Mouse (Mus musculus): ENCODE measurements around the gene Dusp12.

The Dusp12 gene

DNA sequence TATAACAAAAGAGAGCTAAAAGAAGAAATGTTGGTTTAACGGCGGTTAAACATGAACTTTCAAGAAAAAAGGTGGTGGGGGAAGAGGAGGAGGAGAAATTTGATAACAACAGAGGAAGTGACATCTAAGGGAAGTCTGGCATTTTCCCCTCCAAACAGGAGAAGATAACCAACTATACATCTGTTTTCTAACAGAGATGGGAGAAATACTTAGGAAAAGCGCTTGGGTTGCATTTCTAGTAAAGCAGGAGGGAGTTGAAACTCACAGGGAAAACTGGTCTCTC lies 23.0 kb downstream of the Dusp12 start:
- DNase-seq (ENCODE audit: low spot score): no peak

GRCm38 (mm10) chr1:170861671-170862434 lies 23.5 kb downstream of the Dusp12 start:
- DNase-seq (ENCODE audit: low spot score): no peak

- no peak for DNase-seq (ENCODE audit: low spot score)
Measured at GRCm38 (mm10) chr1:170858872-170859271, 26.5 kb downstream of the Dusp12 start.

DNA sequence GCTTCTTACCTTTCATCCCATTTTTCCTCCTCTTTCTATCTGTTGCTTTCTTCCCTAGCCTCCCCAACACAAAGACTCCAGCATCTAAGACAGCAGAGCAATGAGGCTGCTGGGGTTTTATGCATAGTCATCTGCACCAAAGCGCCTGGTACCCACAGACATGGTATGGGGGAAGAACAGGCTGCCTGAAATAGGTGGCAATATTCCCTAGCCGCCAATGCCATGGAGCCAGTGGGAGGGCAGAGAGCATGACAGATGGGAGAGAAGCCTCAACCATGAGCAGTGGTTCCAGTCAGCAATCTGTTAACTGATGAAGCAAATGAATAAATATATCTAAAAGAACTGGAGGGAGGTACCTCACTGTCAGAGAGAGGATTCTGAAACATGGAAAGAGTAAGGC lies 28.0 kb downstream of the Dusp12 start:
- DNase-seq (ENCODE audit: low spot score): no peak

DNA sequence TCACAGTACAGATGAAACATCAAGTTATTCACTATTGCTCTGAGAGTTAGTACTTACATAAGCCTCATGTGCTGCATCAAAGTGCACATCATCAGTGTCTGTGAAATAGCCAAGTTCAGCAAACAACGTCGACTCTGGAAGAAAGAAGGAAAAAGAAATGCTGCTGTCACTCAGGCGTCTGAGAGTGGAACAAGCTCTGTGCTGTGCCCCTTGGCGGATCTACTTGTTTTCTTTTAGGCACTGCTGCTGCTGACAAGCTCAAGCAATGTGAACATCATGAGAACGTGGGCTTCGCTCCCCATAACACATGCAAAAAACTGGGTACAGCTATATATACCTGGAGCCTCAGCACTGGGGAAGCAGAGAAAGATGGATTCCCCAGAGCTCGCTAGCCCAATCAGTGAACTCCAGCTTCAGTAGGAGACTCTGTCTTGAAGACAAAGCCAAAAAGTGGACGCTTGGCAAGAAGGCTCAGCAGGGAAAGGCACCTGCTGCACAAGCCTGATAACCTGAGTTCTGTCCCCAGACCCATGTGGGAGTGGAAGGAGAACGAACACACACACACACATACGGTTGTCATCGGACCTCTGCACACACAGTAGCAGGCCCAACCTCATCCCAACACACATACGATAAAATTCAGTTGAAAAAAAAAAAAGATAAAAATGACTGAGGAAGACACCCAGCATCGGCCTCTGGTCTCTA lies 30.1 kb downstream of the Dusp12 start:
- DNase-seq (ENCODE audit: low spot score): no peak

GRCm38 (mm10) chr1:170853604-170854003 lies 31.7 kb downstream of the Dusp12 start:
- no peak for DNase-seq (ENCODE audit: low spot score)

- no peak for DNase-seq (ENCODE audit: low spot score)
Measured at GRCm38 (mm10) chr1:170850637-170851624, 34.4 kb downstream of the Dusp12 start.

DNA sequence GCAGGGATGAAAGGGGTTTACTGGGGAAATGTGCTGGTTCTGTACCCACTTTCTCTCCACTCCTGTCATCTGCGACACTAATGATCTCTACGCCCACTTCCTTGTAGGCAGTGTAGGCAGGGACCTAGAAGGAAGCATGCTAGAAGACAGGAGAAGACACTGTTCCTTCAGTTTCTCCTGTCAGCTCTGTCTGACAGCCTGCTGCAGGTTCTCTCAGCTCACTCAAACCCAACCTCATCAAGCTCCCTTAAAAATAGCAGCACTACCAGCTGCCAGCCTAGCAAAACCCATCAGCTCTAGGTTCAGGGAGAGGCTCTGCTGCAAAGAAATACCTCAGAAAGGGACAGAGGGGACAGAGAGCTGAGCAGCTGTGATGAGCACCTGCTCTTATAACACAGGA lies 35.3 kb downstream of the Dusp12 start:
- DNase-seq (ENCODE audit: low spot score): no peak

DNA sequence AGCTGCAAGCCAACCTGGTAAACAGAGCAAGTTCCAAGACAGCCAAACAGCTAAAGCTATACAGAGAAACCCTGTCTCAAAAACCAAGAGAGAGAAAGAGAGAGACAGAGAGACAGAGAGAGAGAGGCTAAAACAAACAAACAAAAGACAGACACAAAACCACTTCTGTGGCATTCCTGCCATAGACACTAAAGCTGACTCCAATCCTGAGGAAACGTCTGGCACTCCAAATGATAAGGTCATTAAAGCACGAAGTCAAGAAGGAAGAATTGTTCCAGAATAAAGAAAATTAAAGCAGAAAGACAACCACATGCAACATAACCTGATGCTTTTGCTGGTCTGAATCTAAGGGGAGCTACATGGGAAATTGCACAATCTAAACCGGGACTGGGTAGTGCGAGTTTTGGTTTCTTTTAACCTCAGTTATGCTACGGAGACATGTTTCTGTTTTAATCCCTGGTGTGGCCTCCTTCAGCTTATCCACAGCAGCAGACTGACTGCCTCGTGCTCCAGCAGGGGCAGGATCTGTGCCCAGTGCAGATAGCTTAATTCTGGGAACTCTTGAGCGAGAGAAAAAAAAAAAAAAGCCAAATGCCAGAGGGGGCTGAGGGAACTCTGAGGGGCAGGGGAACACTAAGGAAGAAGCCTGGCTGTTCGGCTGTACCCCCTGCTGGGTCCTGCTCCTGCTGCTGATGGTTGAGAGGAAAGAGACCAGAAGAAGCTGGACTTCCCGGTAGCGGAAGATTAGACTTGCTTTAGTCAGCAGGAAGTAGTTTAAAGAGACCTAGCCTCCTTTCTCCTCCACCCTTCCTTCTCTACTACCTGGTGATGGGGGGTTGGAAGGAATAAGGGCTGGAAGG lies 39.7 kb downstream of the Dusp12 start:
- no peak for DNase-seq (ENCODE audit: low spot score)

DNA sequence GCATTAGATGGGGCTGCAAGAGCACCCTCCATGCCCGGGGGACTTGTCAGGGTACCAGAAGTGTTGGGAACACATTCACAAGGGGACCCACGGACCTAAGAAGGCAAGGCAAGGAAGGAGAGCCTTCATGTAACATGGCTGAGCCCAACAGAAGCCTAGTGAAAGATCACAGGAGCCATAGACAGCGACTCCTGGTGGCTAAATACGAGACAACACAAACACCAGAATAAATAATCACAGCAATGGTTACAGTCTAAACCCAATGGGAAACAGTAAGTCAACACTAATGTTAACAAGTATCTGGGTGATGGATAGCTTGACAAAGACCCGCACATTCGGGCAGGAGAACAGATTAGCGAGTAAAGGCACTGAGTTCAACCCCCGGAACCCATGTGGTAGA lies 41.0 kb downstream of the Dusp12 start:
- DNase-seq (ENCODE audit: low spot score): no peak

GRCm38 (mm10) chr1:170839685-170840084 lies 45.7 kb downstream of the Dusp12 start:
- DNase-seq (ENCODE audit: low spot score): no peak

- DNase-seq (ENCODE audit: low spot score): no peak
Measured at GRCm38 (mm10) chr1:170834756-170835155, 50.6 kb downstream of the Dusp12 start.

GRCm38 (mm10) chr1:170829781-170830180 lies 55.6 kb downstream of the Dusp12 start:
- DNase-seq (ENCODE audit: low spot score): no peak

DNA sequence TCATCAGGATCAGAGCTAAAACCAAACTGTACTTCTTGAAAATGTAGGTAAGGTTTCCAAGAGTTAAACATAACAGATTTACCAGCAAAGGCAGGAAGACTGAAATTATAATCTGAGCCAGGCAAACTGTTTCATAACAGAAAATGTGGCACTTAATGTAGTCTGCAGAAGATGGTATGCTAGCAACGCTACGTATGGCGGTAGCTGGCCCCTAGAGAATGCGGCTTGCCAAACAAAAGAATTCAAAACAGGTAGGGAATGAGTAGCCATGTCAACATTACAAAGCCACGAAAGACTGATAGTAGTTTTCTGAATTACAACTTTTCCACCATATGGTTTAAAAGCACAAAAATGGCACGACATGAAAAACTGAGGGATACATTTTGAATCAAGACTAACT lies 56.0 kb downstream of the Dusp12 start:
- DNase-seq (ENCODE audit: low spot score): no peak

Measured in spleen, adult 12 weeks (tissue).